Mouse (Mus musculus): ENCODE results near the gene Bag5. TPM values are rescaled to one million over a fixed set of nuclear protein-coding genes. Genes with fewer than 3 reads are reported as not detected.
A peak's percentile ranks its signal among the peaks of the same experiment; 100 is the strongest.
"Not testable (repeated sequence)": the region's sequence is repeated elsewhere in the genome, so short reads cannot be mapped to it uniquely, and the experiment has no call there.

The Bag5 gene
- polyA plus RNA-seq, 1 experiment: 0.63 TPM

GRCm38 (mm10) chr12:111725338-111726121 lies 12.5 kb upstream of the Bag5 start:
- Histone ChIP-seq H3K36me3 (ENCODE audit: control insufficient read depth) (peaks cover 52% of the 10 kb centered on the region), H3K9me3 (ENCODE audit: control insufficient read depth, low read length) (no peaks in the 10 kb centered on the region)

GRCm38 (mm10) chr12:111724638-111725337 lies 11.7 kb upstream of the Bag5 start:
- Histone ChIP-seq H3K4me1 (ENCODE audit: control insufficient read depth) (no peaks in the 10 kb centered on the region), H3K9me3 (ENCODE audit: control insufficient read depth, low read length) (no peaks in the 10 kb centered on the region), H3K4me3 (replicated peaks) (no peak overlapping the region), H3K27me3 (ENCODE audit: control insufficient read depth) (no peaks in the 10 kb centered on the region), H3K36me3 (ENCODE audit: control insufficient read depth) (peaks cover 52% of the 10 kb centered on the region)
- no peak for TF ChIP-seq TAL1 (IDR thresholded peaks at IDR 0.05; ENCODE audit: low read length)
- TF ChIP-seq GATA1 (IDR thresholded peaks at IDR 0.05; ENCODE audit: low read length): no peak

More at GRCm38 (mm10) chr12:111725338-111726121, 12.5 kb upstream of the Bag5 start:
- Histone ChIP-seq H3K4me1 (ENCODE audit: control insufficient read depth) (no peaks in the 10 kb centered on the region), H3K4me3 (replicated peaks) (no peak overlapping the region), H3K27me3 (ENCODE audit: control insufficient read depth) (no peaks in the 10 kb centered on the region)
- TF ChIP-seq TAL1 (IDR thresholded peaks at IDR 0.05; ENCODE audit: low read length) (no peak), GATA1 (IDR thresholded peaks at IDR 0.05; ENCODE audit: low read length) (no peak)

DNA sequence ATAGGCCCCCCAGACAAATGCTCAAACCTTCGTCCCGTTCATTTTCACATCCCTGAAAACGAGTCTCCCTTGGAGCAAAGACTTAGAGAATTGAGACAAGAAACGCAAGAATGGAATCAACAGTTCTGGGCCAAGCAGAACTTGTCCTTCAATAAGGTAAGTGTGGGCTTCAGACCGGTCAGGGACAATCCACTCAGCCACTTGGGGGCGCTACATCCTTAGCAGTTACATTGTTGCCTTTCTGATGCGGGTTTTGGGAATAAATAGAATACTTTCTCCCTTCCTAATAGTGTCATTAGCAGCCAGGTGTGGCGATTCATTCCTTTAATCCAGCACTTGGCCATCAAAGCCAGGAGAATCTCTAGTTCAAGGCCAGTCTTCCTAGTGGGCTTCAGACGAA lies 9.6 kb upstream of the Bag5 start:
- Histone ChIP-seq H3K4me1 (ENCODE audit: control insufficient read depth) (no peaks in the 10 kb centered on the region; the same call in 1 of the 2 replicates), H3K36me3 (ENCODE audit: control insufficient read depth) (peaks cover 43% of the 10 kb centered on the region), H3K9me3 (ENCODE audit: control insufficient read depth, low read length) (no peaks in the 10 kb centered on the region), H3K27me3 (ENCODE audit: control insufficient read depth) (no peaks in the 10 kb centered on the region), H3K4me3 (replicated peaks) (no peak overlapping the region)
- no peak for TF ChIP-seq GATA1 (IDR thresholded peaks at IDR 0.05; ENCODE audit: low read length)
- TF ChIP-seq TAL1 (IDR thresholded peaks at IDR 0.05; ENCODE audit: low read length): no peak

GRCm38 (mm10) chr12:111720222-111720621 lies 7.2 kb upstream of the Bag5 start:
- Histone ChIP-seq H3K36me3 (ENCODE audit: control insufficient read depth) (peaks cover 30% of the 10 kb centered on the region), H3K4me1 (ENCODE audit: control insufficient read depth) (peaks cover 11% of the 10 kb centered on the region), H3K27me3 (ENCODE audit: control insufficient read depth) (no peaks in the 10 kb centered on the region), H3K9me3 (ENCODE audit: control insufficient read depth, low read length) (peaks cover 7% of the 10 kb centered on the region), H3K4me3 (replicated peaks) (no peak overlapping the region)
- no peak for TF ChIP-seq TAL1 (IDR thresholded peaks at IDR 0.05; ENCODE audit: low read length)
- TF ChIP-seq GATA1 (IDR thresholded peaks at IDR 0.05; ENCODE audit: low read length): no peak

DNA sequence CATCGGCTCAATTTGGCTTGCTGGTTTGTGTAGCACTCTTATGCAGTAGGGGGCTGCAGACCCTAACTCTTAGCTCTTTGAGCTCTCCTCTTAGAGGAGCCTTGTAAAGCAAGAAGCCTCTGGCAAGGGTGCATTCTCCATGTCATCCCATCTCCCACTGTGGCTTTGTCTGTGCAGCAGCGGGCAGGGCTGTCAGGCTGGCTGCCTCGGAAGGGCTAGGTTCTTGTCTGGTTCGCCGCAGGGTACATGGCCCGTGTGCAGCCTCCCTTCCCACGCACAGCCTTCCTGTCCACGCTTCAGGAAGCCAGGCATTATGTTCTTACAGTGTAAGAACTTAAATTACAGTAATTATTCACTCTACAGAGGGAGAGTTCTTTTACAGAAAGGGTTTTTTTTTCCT lies 5.6 kb upstream of the Bag5 start:
- peaks cover 25% of the 10 kb centered on the region for H3K4me1 ChIP-seq (ENCODE audit: control insufficient read depth)
- TF ChIP-seq TAL1 (IDR thresholded peaks at IDR 0.05; ENCODE audit: low read length) (no peak), GATA1 (IDR thresholded peaks at IDR 0.05; ENCODE audit: low read length) (no peak)
- no peaks in the 10 kb centered on the region for H3K27me3 ChIP-seq (ENCODE audit: control insufficient read depth)
- peaks cover 17% of the 10 kb centered on the region for H3K36me3 ChIP-seq (ENCODE audit: control insufficient read depth)
- no peak overlapping the region for H3K4me3 ChIP-seq (replicated peaks)
- H3K9me3 ChIP-seq (ENCODE audit: control insufficient read depth, low read length): peaks cover 7% of the 10 kb centered on the region

DNA sequence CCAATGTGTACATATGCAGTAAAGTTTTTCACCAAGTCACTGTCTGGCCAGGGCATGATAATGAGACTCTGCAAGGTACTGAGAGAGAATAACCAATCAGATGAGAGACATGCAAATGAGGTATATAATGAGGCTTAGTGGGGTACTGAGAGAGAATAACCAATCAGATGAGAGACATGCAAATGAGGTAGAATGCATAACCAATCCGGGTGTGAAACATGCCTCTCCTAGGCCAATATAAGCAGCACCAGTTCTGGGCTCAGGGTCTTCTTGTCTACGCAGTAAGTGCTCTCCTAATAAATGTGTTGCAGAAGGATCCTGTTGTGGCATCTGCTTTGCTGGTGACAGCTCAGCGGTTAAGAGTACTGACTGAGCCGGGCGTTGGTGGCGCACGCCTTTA lies 3.4 kb upstream of the Bag5 start:
- Histone ChIP-seq H3K36me3 (ENCODE audit: control insufficient read depth) (peaks cover 13% of the 10 kb centered on the region), H3K27me3 (ENCODE audit: control insufficient read depth) (no peaks in the 10 kb centered on the region), H3K4me3 (replicated peaks) (no peak overlapping the region), H3K4me1 (ENCODE audit: control insufficient read depth) (peaks cover 39% of the 10 kb centered on the region), H3K9me3 (ENCODE audit: control insufficient read depth, low read length) (peaks cover 7% of the 10 kb centered on the region)
- TF ChIP-seq TAL1 (IDR thresholded peaks at IDR 0.05; ENCODE audit: low read length): no peak
- no peak for TF ChIP-seq GATA1 (IDR thresholded peaks at IDR 0.05; ENCODE audit: low read length)

DNA sequence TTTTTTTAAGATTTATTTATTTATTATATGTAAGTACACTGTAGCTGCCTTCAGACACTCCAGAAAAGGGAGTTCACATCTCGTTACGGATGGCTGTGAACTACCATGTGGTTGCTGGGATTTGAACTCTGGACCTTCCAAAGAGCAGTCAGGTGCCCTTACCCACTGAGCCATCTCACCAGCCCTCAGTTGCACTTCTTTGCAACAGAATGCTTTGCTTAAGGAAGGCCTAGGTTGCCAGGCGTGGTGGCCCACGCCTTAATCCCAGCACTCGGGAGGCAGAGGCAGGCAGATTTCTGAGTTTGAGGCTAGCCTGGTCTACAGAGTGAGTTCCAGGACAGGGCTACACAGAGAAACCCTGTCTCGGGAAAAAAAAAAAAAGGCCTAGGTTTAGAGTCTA lies 823 bp upstream of the Bag5 start:
- not testable (repeated sequence) for H3K27me3 ChIP-seq (ENCODE audit: control insufficient read depth); H3K9me3 ChIP-seq (ENCODE audit: control insufficient read depth, low read length)
- H3K36me3 ChIP-seq (ENCODE audit: control insufficient read depth): peaks cover 35% of the 10 kb centered on the region
- H3K4me1 ChIP-seq (ENCODE audit: control insufficient read depth): peaks cover 50% of the 10 kb centered on the region
- H3K4me3 ChIP-seq (replicated peaks): peak overlapping the region; percentile 77

DNA sequence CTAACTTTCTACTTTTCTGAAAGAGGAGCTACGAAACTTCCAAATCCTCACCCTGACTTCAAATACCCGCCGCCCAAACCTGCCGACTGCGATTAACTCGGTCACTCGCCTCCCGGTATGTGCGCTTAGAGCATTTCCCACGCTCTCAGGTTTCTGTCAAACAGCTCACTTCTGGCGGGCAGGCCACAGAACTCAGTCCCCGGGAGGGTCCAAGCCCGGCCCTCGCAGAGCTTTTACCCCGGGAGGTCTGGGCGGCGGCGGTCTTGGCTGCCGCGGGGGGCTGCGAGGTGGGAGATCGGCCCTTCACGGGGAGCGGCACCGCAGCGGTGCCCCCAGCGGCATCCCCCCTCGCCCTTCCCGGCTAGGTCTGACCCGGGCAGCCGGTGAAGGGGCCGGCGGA lies 581 bp downstream of the Bag5 start:
- H3K4me1 ChIP-seq (ENCODE audit: control insufficient read depth): peaks cover 50% of the 10 kb centered on the region
- H3K4me3 ChIP-seq (replicated peaks): peak overlapping the region; percentile 77
- no peaks in the 10 kb centered on the region for H3K27me3 ChIP-seq (ENCODE audit: control insufficient read depth)
- H3K36me3 ChIP-seq (ENCODE audit: control insufficient read depth): peaks cover 46% of the 10 kb centered on the region
- TF ChIP-seq GATA1 (IDR thresholded peaks at IDR 0.05; ENCODE audit: low read length): no peak
- TF ChIP-seq TAL1 (IDR thresholded peaks at IDR 0.05; ENCODE audit: low read length): no peak
- peaks cover 7% of the 10 kb centered on the region for H3K9me3 ChIP-seq (ENCODE audit: control insufficient read depth, low read length)

GRCm38 (mm10) chr12:111710091-111710490 lies 3.0 kb downstream of the Bag5 start:
- peaks cover 38% of the 10 kb centered on the region for H3K36me3 ChIP-seq (ENCODE audit: control insufficient read depth)
- H3K27me3 ChIP-seq (ENCODE audit: control insufficient read depth): no peaks in the 10 kb centered on the region
- TF ChIP-seq TAL1 (IDR thresholded peaks at IDR 0.05; ENCODE audit: low read length) (no peak), GATA1 (IDR thresholded peaks at IDR 0.05; ENCODE audit: low read length) (no peak)
- H3K4me1 ChIP-seq (ENCODE audit: control insufficient read depth): peaks cover 39% of the 10 kb centered on the region
- H3K4me3 ChIP-seq (replicated peaks): no peak overlapping the region
- no peaks in the 10 kb centered on the region for H3K9me3 ChIP-seq (ENCODE audit: control insufficient read depth, low read length)
